Mouse (Mus musculus): Measurements from ENCODE around the gene Spint2. TPM values are rescaled to one million over a fixed set of nuclear protein-coding genes. Genes with fewer than 3 reads are reported as not detected.
"Not testable (repeated sequence)": the region's sequence is repeated elsewhere in the genome, so short reads cannot be mapped to it uniquely, and the experiment has no call there.

Gene Spint2
- polyA plus RNA-seq, 1 experiment from 2014 or later: 27.0 TPM

DNA sequence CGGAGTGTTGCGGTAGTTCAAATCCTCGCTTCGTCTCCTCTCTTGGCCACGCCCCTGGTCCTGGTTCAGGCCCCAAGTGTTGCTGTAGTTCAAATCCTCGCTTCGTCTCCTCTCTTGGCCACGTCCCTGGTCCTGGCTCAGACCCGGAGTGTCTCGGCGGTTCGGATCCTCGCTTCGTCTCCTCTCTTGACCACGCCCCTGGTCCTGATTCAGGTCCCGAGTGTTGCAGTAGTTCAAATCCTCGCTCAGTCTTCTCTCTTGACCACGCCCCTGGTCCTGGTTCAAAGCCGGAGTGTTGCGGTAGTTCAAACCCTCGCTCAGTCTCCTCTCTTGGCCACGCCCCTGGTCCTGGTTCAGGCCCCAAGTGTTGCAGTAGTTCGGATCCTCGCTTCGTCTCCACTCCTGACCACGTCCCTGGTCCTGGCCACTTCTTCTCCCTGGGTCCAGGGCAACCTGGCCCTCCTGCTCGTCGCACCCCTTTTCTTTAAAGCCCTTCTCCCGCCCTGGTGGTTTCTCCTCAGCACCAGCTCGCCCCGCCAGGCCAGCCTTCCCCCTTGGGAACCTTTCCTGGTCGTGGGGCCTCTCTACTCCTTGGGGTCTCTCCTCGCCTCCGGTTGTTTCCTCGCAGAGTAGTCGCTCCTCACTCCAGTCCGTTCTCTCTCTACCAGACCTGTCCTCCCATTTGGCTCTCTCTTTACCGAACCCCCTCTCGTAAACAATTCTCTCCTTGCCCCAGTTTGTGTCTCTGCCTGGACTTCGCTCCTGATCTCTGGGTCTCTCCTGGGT is 68.7 kb downstream of the Spint2 start:
- not testable (repeated sequence) for H3K9me3 ChIP-seq (ENCODE audit: control insufficient read depth, low read length); DNase-seq (ENCODE audit: low spot score); ATAC-seq (ENCODE audit: insufficient read depth, low FRiP score, low TSS enrichment); H3K9ac ChIP-seq (ENCODE audit: low read length); H3K27me3 ChIP-seq (ENCODE audit: control insufficient read depth, insufficient read depth, low read length); H3K4me1 ChIP-seq (ENCODE audit: control insufficient read depth, insufficient read depth, low read length); H3K27ac ChIP-seq (ENCODE audit: low read depth, low read length); H3K36me3 ChIP-seq (ENCODE audit: control insufficient read depth, insufficient read depth, low read length)
- Histone ChIP-seq H3K4me2 (ENCODE audit: low read depth) (peak overlapping the region; percentile 26), H3K4me3 (ENCODE audit: low read depth, low read length) (peak overlapping the region; percentile 4; the same call in 1 of the 2 replicates)
- WGBS: 13% methylated on average over 40 of the region's 40 CpGs

DNA sequence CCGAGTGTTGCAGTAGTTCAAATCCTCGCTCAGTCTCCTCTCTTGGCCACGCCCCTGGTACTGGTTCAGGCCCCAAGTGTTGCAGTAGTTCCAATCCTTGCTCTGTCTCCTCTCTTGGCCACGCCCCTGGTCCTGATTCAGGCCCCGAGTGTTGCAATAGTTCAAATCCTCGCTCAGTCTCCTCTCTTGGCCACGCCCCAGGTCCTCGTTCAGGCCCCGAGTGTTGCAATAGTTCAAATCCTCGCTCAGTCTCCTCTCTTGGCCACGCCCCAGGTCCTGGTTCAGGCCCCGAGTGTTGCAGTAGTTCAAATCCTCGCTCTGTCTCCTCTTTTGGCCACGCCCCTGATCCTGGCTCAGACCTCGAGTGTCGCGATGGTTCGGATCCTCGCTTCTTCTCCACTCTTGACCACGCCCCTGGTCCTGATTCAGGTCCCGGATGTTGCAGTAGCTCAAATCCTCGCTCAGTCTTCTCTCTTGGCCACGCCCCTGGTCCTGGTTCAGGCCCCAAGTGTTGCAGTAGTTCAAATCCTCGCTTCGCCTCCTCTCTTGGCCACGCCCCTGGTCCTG is 69.4 kb downstream of the Spint2 start:
- 11% methylated on average over 26 of the region's 26 CpGs for WGBS
- no peaks in the 10 kb centered on the region for H3K36me3 ChIP-seq (ENCODE audit: control insufficient read depth, insufficient read depth, low read length)
- no peak overlapping the region for H3K4me2 ChIP-seq (ENCODE audit: low read depth)
- H3K9ac ChIP-seq (ENCODE audit: low read length): no peak overlapping the region
- no peaks in the 10 kb centered on the region for H3K9me3 ChIP-seq (ENCODE audit: control insufficient read depth, low read length)
- ATAC-seq (ENCODE audit: insufficient read depth, low FRiP score, low TSS enrichment): no peak
- no peaks in the 10 kb centered on the region for H3K4me1 ChIP-seq (ENCODE audit: control insufficient read depth, insufficient read depth, low read length)
- no peak overlapping the region for H3K4me3 ChIP-seq (ENCODE audit: low read depth, low read length)
- H3K27me3 ChIP-seq (ENCODE audit: control insufficient read depth, insufficient read depth, low read length): peaks cover 7% of the 10 kb centered on the region
- H3K27ac ChIP-seq (ENCODE audit: low read depth, low read length): no peak overlapping the region
- peak; percentile 18 for DNase-seq (ENCODE audit: low spot score)

DNA sequence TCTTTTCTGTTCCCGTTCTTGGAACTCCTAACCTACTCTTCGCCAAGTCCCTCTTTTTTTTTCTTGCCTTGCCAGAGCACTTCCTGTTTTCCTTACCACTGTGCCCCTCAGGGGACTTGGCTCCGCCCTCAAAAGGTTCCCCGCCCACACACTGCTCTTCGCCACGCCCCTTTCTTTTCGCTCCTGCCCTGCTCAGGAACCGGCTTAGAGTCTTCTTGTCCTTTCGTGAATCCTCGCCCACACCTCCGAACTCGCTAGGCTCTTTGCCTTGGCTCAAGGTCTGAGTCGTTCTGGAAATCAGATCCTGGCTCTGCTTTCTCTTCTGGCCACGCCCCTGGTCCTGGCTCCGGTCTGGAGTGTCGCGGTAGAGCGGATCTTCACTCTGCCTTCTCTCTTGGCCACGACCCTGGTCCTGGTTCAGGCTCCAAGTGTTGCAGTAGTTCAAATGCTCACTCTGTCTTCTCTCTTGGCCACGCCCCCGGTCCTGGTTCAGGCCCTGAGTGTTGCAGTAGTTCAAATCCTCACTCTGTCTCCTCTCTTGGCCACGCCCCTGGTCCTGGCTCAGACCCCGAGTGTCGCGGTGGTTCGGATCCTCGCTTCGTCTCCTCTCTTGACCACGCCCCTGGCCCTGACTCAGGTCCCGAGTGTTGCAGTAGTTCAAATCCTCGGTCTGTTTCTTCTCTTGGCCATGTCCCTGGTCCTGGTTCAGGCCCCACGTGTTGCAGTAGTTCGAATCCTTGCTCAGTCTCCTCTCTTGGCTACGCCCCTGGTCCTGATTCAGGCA is 70.1 kb downstream of the Spint2 start:
- H3K27ac ChIP-seq (ENCODE audit: low read depth, low read length): no peak overlapping the region
- peak overlapping the region; percentile 18 for H3K4me3 ChIP-seq (ENCODE audit: low read depth, low read length)
- peak overlapping the region; percentile 8 for H3K4me2 ChIP-seq (ENCODE audit: low read depth)
- no peaks in the 10 kb centered on the region for H3K9me3 ChIP-seq (ENCODE audit: control insufficient read depth, low read length)
- 5% methylated on average over 34 of the region's 34 CpGs for WGBS
- no peaks in the 10 kb centered on the region for H3K4me1 ChIP-seq (ENCODE audit: control insufficient read depth, insufficient read depth, low read length)
- no peak overlapping the region for H3K9ac ChIP-seq (ENCODE audit: low read length)
- DNase-seq (ENCODE audit: low spot score) (peak; percentile 78), ATAC-seq (ENCODE audit: insufficient read depth, low FRiP score, low TSS enrichment) (no peak)
- no peaks in the 10 kb centered on the region for H3K36me3 ChIP-seq (ENCODE audit: control insufficient read depth, insufficient read depth, low read length)
- peaks cover 7% of the 10 kb centered on the region for H3K27me3 ChIP-seq (ENCODE audit: control insufficient read depth, insufficient read depth, low read length)

DNA sequence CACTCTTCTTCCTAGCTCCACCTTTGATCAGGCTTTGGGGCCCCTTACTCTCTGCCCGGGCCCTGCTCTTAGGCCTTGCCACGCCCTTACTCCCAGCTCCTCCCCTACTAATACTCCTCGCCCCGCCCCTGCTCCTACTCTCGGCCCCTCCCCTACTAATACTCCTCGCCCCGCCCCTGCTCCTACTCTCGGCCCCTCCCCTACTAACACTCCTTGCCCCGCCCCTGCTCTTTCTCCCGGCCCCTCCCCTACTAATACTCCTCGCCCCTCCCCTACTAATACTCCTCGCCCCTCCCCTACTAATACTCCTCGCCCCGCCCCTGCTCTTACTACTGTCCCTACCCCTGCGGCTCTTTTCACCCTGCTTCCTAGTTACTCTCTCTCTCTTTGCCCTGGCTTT is 70.7 kb downstream of the Spint2 start:
- H3K27me3 ChIP-seq (ENCODE audit: control insufficient read depth, insufficient read depth, low read length); ATAC-seq (ENCODE audit: insufficient read depth, low FRiP score, low TSS enrichment); H3K4me1 ChIP-seq (ENCODE audit: control insufficient read depth, insufficient read depth, low read length); H3K36me3 ChIP-seq (ENCODE audit: control insufficient read depth, insufficient read depth, low read length); H3K27ac ChIP-seq (ENCODE audit: low read depth, low read length); DNase-seq (ENCODE audit: low spot score); H3K4me3 ChIP-seq (ENCODE audit: low read depth, low read length); H3K4me2 ChIP-seq (ENCODE audit: low read depth); H3K9me3 ChIP-seq (ENCODE audit: control insufficient read depth, low read length); H3K9ac ChIP-seq (ENCODE audit: low read length): not testable (repeated sequence)
- WGBS: 24% methylated on average over 15 of the region's 15 CpGs

Other genes starting within 250 kb of the Spint2 start
- 2.0 and 2.2 TPM in 2 replicates for gene Ryr1, start 156.7 kb downstream of the Spint2 start, polyA plus RNA-seq (2014; fragmentation: Nextera tagmentation; extraction: Ambion mirVana)
- 0.76 and 0.82 TPM in 2 replicates for gene Rasgrp4, start 147.1 kb downstream of the Spint2 start, polyA plus RNA-seq (2014; fragmentation: Nextera tagmentation; extraction: Ambion mirVana)
- gene Fam98c, start 125.7 kb downstream of the Spint2 start, polyA plus RNA-seq (2014; fragmentation: Nextera tagmentation; extraction: Ambion mirVana): 17.2 and 19.1 TPM in 2 replicates
- gene Ggn, start 111.7 kb downstream of the Spint2 start, polyA plus RNA-seq (2014; fragmentation: Nextera tagmentation; extraction: Ambion mirVana): 0.34 and 0.46 TPM in 2 replicates
- 5.6 and 6.5 TPM in 2 replicates for gene Spred3, start 111.5 kb downstream of the Spint2 start, polyA plus RNA-seq (2014; fragmentation: Nextera tagmentation; extraction: Ambion mirVana)
- 321 and 325 TPM in 2 replicates for gene Psmd8, start 101.2 kb downstream of the Spint2 start, polyA plus RNA-seq (2014; fragmentation: Nextera tagmentation; extraction: Ambion mirVana)
- gene Catsperg1, start 67.9 kb downstream of the Spint2 start, polyA plus RNA-seq (2014; fragmentation: Nextera tagmentation; extraction: Ambion mirVana): 0.56 and 1.0 TPM in 2 replicates
- gene Kcnk6, start 49.4 kb downstream of the Spint2 start, polyA plus RNA-seq (2014; fragmentation: Nextera tagmentation; extraction: Ambion mirVana): 0.41 and 1.2 TPM in 2 replicates
- 87.3 and 94.1 TPM in 2 replicates for gene Yif1b, start 43.6 kb downstream of the Spint2 start, polyA plus RNA-seq (2014; fragmentation: Nextera tagmentation; extraction: Ambion mirVana)
- 1.2 and 1.6 TPM in 2 replicates for gene 2200002D01Rik, start 33.4 kb downstream of the Spint2 start, polyA plus RNA-seq (2014; fragmentation: Nextera tagmentation; extraction: Ambion mirVana)
- gene Ppp1r14a, start 7.4 kb upstream of the Spint2 start, polyA plus RNA-seq (2014; fragmentation: Nextera tagmentation; extraction: Ambion mirVana): 44.2 and 55.8 TPM in 2 replicates
- 65.2 and 66.7 TPM in 2 replicates for gene Dpf1, start 22.0 kb upstream of the Spint2 start, polyA plus RNA-seq (2014; fragmentation: Nextera tagmentation; extraction: Ambion mirVana)
- gene Sipa1l3, start 236.7 kb upstream of the Spint2 start, polyA plus RNA-seq (2014; fragmentation: Nextera tagmentation; extraction: Ambion mirVana): 10.3 and 11.9 TPM in 2 replicates